Comparison of ENCODE assay signal across 8 mouse cellular contexts in genomic region chr10:90576191-90577098, GRCm38 (mm10).
DNase-seq lines count a peak whose midpoint lies in the region; ATAC-seq lines count a peak whose summit lies in the region.

No protein-coding gene starts in this region.

- no peak for DNase-seq in kidney, adult 18-20 months
- peak; percentile 44 for DNase-seq in forebrain, embryonic 10.5 days (ENCODE audit: extremely low spot score, low spot score)
- DNase-seq in hindbrain, embryonic 14.5 days (ENCODE audit: low spot score) = peak; percentile 76
- peak; percentile 63 to 83 for DNase-seq in left cerebral cortex, adult 9 months (ENCODE audit: low spot score in 2 of 2)
- no peak for DNase-seq in gastrocnemius, postnatal 4 days (ENCODE audit: low spot score in 2 of 2)

- 19% methylated on average over 29 of the region's 29 CpGs for WGBS in kidney, embryonic 15.5 days
- 44% methylated on average over 29 of the region's 29 CpGs for WGBS in forebrain, embryonic 10.5 days
- WGBS in hindbrain, embryonic 14.5 days = 10% methylated on average over 29 of the region's 29 CpGs
- 24% methylated on average over 29 of the region's 29 CpGs for WGBS in neural tube, embryonic 13.5 days

- H3K27me3 ChIP-seq in kidney, embryonic 15.5 days = no peaks in the 10 kb centered on the region
- no peaks in the 10 kb centered on the region for H3K27me3 ChIP-seq in forebrain, embryonic 10.5 days (ENCODE audit: poor library complexity, severe bottlenecking)
- no peaks in the 10 kb centered on the region for H3K27me3 ChIP-seq in hindbrain, embryonic 14.5 days (ENCODE audit: control insufficient read depth, insufficient read depth, low read length)
- H3K27me3 ChIP-seq in neural tube, embryonic 13.5 days = no peaks in the 10 kb centered on the region

- H3K9ac ChIP-seq in kidney, embryonic 15.5 days = no peak overlapping the region; the same call in 1 of the 2 replicates
- H3K9ac ChIP-seq in hindbrain, embryonic 14.5 days = peak overlapping the region; percentile 72
- peak overlapping the region; percentile 68 for H3K9ac ChIP-seq in neural tube, embryonic 13.5 days

- H3K27ac ChIP-seq in kidney, embryonic 15.5 days = no peak overlapping the region
- H3K27ac ChIP-seq in forebrain, embryonic 10.5 days = peak overlapping the region; percentile 80
- H3K27ac ChIP-seq in hindbrain, embryonic 14.5 days = peak overlapping the region; percentile 92
- peak overlapping the region; percentile 84 for H3K27ac ChIP-seq in neural tube, embryonic 13.5 days (replicated peaks)

- no peaks in the 10 kb centered on the region for H3K9me3 ChIP-seq in kidney, embryonic 15.5 days (replicated peaks)
- H3K9me3 ChIP-seq in forebrain, embryonic 10.5 days = no peaks in the 10 kb centered on the region
- H3K9me3 ChIP-seq in hindbrain, embryonic 14.5 days (ENCODE audit: control insufficient read depth, low read length) = no peaks in the 10 kb centered on the region
- no peaks in the 10 kb centered on the region for H3K9me3 ChIP-seq in neural tube, embryonic 13.5 days

- peak overlapping the region; percentile 20 for H3K4me3 ChIP-seq in kidney, embryonic 15.5 days (replicated peaks)
- peak overlapping the region; percentile 42 for H3K4me3 ChIP-seq in forebrain, embryonic 10.5 days
- peak overlapping the region; percentile 41 for H3K4me3 ChIP-seq in hindbrain, embryonic 14.5 days (replicated peaks; ENCODE audit: low read length)
- peak overlapping the region; percentile 40 for H3K4me3 ChIP-seq in neural tube, embryonic 13.5 days

- H3K36me3 ChIP-seq in kidney, embryonic 15.5 days = no peaks in the 10 kb centered on the region
- no peaks in the 10 kb centered on the region for H3K36me3 ChIP-seq in forebrain, embryonic 10.5 days (replicated peaks)
- no peaks in the 10 kb centered on the region for H3K36me3 ChIP-seq in hindbrain, embryonic 14.5 days (replicated peaks; ENCODE audit: control insufficient read depth, insufficient read depth)
- H3K36me3 ChIP-seq in neural tube, embryonic 13.5 days = no peaks in the 10 kb centered on the region

- H3K4me2 ChIP-seq in kidney, embryonic 15.5 days = peak overlapping the region; percentile 55
- H3K4me2 ChIP-seq in hindbrain, embryonic 14.5 days (replicated peaks) = peak overlapping the region; percentile 71
- peak overlapping the region; percentile 66 for H3K4me2 ChIP-seq in neural tube, embryonic 13.5 days

- peak; percentile 96 for ATAC-seq in kidney, embryonic 15.5 days (replicated peaks; ENCODE audit: low FRiP score)
- ATAC-seq in hindbrain, embryonic 14.5 days (ENCODE audit: low FRiP score) = peak; percentile 97
- ATAC-seq in neural tube, embryonic 13.5 days (ENCODE audit: low read depth) = peak; percentile 97
- ATAC-seq in megakaryocyte-erythroid progenitor cell, adult 5-6 weeks (replicated peaks; ENCODE audit: low FRiP score, low TSS enrichment, poor library complexity, severe bottlenecking) = no peak

- peaks cover 6% of the 10 kb centered on the region for H3K4me1 ChIP-seq in kidney, embryonic 15.5 days
- H3K4me1 ChIP-seq in forebrain, embryonic 10.5 days = peaks cover 42% of the 10 kb centered on the region
- H3K4me1 ChIP-seq in hindbrain, embryonic 14.5 days (replicated peaks; ENCODE audit: control insufficient read depth, insufficient read depth, low read length) = no peaks in the 10 kb centered on the region; the same call in 1 of the 2 replicates
- H3K4me1 ChIP-seq in neural tube, embryonic 13.5 days (replicated peaks) = peaks cover 21% of the 10 kb centered on the region

Comparison
In these comparisons a context has a peak if more than half of its experiments do, and no peak if none do; other contexts are left out.
1. DNase-seq: peak in forebrain, embryonic 10.5 days (single experiment), hindbrain, embryonic 14.5 days (single experiment) and left cerebral cortex, adult 9 months (2 of 2); none in kidney, adult 18-20 months (single experiment) and gastrocnemius, postnatal 4 days (0 of 2).
2. Peak in every context shown above with its lines, with median percentiles within 50 percentile points of each other: H3K4me2 ChIP-seq and H3K4me3 ChIP-seq.